Mouse (Mus musculus) common myeloid progenitor, adult 5-6 weeks (primary cell): ENCODE data around the gene Pdhx. TPM values are rescaled to one million over a fixed set of nuclear protein-coding genes. Genes with fewer than 3 reads are reported as not detected.

Experiments
- ATAC-seq: replicated peaks from 2 replicates; pipeline ENCODE4 v1.8.0; 2016; ENCODE audit warnings: low read depth, mild to moderate bottlenecking, moderate TSS enrichment, inconsistent platforms; ENCODE audit not compliant: poor library complexity, severe bottlenecking
- total RNA-seq: library from RNA; stranded (forward); fragments of 200-1000, 187-1606 nt; gene quantifications from 2 replicates; pipeline ENCODE4 v1.2.3, GENCODE M21; 2017

The Pdhx gene
- 21.5 and 37.1 TPM in 2 replicates for total RNA-seq

DNA sequence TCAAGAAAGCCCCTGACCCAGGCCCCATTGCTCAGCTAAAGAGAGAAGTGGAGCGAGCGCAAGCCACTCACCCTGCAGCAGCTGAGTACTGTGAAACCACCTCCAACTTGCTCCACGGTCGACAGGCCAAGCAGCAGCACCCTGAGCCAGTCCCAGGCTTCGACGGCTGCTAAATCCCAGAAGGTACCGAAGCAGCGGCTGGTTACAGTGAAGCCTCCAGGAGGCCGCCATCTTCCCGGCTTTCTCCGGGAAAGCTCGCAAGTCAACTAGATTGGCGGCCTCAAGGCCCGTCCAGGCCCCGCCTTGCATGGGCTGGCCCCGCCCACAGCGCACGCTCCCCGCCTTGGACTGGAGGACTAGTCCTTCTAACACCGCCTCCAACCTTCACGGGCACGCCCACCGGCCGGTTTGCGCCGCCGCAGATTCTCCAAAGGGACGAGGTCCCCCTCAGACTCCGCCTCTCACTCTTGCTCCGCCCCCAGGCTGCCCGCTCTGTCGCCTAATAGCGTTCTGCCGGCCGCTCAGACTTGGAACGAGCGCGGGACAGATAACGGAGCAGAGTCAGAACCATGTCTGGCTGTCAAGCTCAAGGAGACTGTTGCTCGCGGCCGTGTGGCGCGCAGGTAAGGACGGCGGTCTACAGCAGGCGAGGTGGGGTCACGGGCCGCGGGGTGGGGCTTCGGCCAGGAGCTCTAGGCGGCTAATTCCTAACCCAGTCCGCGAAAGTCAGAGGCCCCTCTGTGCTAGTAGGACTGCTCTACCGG is at the start of gene Pdhx, which contains the start of gene Apip:
TSS of gene Pdhx (minus strand) at position 295 of the 764 bp plus-strand sequence.
TSS of gene Apip (plus strand) at position 457 of the 764 bp plus-strand sequence.
- ATAC-seq: peak; percentile 95

GRCm38 (mm10) chr2:103119197-103119854 is 46.0 kb upstream of the Pdhx start:
- peak; percentile 83 for ATAC-seq

GRCm38 (mm10) chr2:103118324-103119196 is 45.2 kb upstream of the Pdhx start:
- ATAC-seq: no peak

GRCm38 (mm10) chr2:103117212-103117611 is 43.9 kb upstream of the Pdhx start:
- ATAC-seq: no peak

DNA sequence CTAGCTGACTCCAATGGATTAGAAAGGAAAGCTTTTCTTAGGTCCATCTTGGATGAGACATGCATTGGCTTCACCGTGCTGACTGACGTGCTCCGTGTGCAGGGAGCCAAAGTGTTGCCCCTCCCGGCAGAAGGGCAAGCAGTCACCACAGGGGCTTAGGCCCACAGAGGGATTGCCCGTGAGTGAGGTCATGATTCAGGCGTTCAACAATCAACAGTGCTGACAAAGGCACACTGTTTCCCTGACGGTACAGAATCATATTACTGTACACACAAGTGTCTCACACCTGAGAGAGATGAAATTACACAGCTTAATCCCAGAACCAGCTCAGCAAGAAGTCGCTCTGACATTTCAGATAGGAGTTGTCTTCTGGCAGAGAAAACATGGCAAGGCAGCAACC is 38.4 kb upstream of the Pdhx start:
- ATAC-seq: no peak

- no peak for ATAC-seq
These were observed 32.9 kb upstream of the Pdhx start for GRCm38 (mm10) chr2:103106172-103106571.

DNA sequence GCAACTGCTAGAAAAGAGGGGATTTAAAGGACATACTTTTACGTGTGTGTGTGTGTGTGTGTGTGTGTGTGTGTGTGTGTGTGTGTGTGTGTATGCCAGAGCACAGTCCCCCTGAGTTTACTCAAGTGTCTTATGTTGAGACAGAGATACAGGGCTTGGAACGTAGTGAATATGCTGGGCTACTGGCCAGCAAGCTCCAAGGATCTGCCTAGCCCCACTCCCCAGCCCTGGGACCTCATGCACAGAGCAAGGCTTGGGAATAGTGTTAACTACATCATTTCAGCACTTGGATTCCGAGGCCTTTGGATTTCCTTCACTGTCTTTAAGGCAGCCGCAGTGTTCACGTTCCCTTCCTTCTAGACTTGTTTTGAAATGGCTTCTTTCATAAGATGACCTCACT is 29.3 kb upstream of the Pdhx start:
- no peak for ATAC-seq

DNA sequence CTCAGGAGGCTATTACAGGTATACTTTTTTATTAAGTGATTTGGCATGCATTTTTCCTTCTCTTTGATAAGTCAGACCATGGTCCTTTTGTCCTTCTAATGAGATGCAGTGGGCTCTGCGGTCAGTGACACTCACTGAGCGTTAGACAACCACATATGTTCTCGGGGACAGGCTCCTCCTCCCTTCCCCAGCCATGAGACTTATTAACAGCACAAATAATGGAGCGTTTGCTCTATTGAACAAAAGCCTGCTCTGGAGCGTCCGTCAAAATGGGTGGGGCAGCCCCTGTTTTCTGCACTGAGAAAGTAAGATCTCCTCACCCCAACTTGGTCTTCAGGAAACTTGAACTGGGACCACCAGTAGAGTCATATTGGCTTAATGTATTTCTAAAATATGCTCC is 16.2 kb upstream of the Pdhx start:
- ATAC-seq: no peak

- ATAC-seq: no peak
These were observed 14.8 kb upstream of the Pdhx start for GRCm38 (mm10) chr2:103088099-103088498.

- peak; percentile 58; the same call in 1 of the 2 replicates for ATAC-seq
These were observed 13.1 kb upstream of the Pdhx start for GRCm38 (mm10) chr2:103086432-103086831.

DNA sequence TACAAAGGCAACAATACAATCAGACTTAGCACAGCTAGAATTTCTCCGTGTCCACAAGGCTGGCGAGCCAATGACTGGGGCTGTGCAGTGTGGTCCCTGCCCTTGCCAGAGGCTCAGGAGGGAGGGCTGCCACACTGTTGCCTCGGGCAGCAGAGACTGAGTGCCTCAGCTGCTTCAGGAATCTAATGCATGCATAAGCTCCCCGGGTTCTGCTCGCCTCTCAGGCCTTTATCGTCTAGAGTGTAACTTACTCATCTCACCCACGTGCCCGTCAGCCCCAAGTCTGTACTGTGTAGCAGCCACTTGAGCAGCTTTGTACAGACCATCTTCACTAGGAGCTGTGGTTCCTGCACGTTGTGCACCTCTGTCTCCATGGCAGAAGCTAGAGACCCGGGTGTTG is 12.3 kb upstream of the Pdhx start:
- no peak for ATAC-seq

DNA sequence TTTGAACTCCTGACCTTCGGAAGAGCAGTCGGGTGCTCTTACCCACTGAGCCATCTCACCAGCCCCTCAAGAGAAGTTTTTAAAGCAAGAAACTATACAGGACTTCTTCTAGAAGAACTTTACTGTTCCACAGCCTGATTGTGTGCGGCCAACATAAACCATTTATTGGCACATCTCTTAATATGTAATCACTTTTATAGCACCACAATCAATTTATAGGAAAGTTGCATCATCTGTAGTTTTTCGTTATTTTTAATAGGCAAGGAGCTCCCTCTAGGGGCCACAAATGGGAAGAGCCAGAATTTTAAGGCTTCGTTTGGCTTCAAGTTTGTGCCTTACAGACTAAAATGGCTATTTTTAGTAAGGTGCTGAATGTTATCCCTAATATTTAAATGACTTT is 11.1 kb upstream of the Pdhx start:
- ATAC-seq: peak; percentile 42; the same call in 1 of the 2 replicates

- no peak for ATAC-seq
These were observed 9.5 kb upstream of the Pdhx start for GRCm38 (mm10) chr2:103082853-103083252.

DNA sequence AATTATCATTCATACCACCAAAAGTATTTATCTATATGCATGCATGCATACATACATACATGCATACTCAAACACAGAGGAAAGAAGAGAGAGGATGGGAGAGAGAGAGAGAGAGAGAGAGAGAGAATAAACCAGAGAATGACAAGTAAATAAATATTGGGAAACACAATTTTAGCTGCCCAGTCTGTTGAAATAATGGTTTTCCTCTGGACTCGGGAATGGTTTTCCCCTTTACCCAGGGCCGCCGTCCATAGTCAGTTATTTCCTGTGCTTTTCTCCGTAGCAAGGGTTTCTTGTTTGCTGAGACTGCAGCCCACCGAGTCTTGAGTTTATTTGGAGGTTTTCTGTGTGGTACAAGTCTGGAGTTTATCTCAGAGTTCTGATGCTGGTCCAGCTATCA is 8.4 kb upstream of the Pdhx start:
- ATAC-seq: no peak

DNA sequence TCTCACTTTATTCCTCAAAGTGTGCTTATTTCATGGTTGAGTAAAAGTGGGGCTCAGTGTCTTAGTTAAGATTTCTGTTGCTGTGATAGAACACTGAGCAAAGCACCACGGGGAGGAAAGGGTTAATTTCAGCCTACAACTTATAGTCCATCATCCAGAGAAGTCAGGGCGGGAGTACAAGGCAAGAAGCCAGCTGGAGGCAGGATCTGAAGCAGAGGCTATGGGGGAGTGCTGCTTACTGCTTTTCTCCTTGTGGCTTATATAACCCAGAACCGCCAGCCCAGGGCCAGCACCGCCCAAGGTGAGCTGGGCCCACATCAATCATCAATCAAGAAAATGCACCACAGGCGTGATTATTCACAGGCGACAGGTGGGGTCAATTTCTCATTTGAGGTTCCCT is 7.8 kb upstream of the Pdhx start:
- ATAC-seq: no peak

- no peak for ATAC-seq
These were observed 2.7 kb downstream of the Pdhx start for GRCm38 (mm10) chr2:103070586-103070985.

DNA sequence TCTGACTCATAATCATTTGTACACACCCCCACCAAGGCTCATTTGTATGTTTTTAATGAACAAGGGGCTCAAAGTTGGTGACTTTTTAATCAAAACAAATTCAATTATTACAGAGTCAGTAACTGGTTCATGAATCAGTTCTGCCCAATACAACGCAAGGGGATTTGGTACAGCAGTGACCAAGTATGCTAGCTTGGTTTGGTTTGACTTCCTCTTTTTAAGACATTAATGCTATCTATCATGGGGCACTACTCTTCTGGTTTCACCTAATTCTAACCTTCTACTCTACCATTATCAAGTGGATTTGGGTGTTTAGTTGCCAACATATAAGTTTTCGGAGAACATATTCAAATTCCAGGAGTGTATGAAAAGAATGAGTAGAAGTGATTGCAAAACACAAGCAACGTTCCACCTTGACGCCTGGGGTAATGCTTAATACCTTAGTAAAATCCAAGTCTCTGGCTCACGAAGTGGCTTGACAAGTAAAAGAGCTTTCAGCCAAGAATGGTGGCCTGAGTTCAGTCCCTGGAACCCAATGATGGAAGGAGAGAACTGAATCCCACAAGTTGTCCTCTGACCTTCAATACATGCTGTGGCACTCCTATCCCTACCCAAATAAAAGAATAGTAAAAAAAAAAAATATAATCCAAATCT is 3.4 kb downstream of the Pdhx start:
- no peak for ATAC-seq

GRCm38 (mm10) chr2:103068602-103069001 is 4.7 kb downstream of the Pdhx start:
- ATAC-seq: no peak

DNA sequence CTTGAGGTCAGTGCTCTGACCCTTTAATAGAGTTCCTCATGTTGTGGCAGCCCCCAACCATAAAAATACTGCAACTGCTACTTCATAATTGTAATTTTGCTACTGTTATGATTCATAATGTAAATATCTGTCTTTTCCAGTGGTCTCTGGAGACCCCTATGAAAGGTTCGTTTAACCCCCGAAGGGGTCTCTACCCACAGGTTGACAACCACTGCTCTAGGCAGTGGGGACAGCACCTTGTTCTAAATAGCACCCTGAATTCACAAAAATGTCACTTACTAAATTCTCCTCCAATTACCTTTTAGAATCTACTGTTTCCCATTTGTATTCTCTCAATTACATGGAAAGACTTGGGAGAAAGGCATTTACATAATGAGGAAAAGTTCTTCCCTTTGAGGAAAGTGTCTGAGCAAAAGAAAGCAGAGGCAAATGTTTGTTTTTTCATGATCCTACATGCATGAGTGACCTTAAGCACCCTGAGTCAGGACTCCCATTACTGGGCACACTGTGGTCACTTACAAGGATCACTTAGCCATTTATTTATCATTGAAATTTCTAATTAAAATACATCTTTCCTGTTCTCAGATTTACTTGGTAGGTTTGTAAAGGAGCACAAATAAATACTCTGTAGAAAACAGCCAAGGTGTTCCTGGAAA is 5.6 kb downstream of the Pdhx start:
- ATAC-seq: no peak
